Mouse (Mus musculus) stomach, postnatal 0 days (tissue): Measurements from ENCODE around the gene Hs1bp3. TPM values are rescaled to one million over a fixed set of nuclear protein-coding genes. Genes with fewer than 3 reads are reported as not detected.
A peak's percentile ranks its signal among the peaks of the same experiment; 100 is the strongest.

Experiments used
- ATAC-seq: fragments of 200-750 bp; cut with Nextera tagmentation; 2 replicates; pipeline ENCODE4 v1.8.0; 2017; ENCODE audit not compliant: low FRiP score, low TSS enrichment
- DNase-seq: peaks from one replicate; pipeline ENCODE4 v3.0.0-alpha.2; 2016; ENCODE audit warnings: low spot score
- H3K27ac ChIP-seq: fragments of 300-500 bp; sonication (generic); replicated peaks from 2 replicates; pipeline ENCODE4 v1.5.1; 2014; ENCODE audit warnings: mild to moderate bottlenecking, control low read depth
- H3K27me3 ChIP-seq: fragments of 300-500 bp; sonication (generic); 2 replicates; pipeline ENCODE4 v1.6.1; 2014; ENCODE audit warnings: low read length; ENCODE audit not compliant: control insufficient read depth, insufficient read depth
- H3K36me3 ChIP-seq: fragments of 300-500 bp; sonication (generic); 2 replicates; pipeline ENCODE4 v1.6.1; 2014; ENCODE audit warnings: low read length, mixed read lengths; ENCODE audit not compliant: control insufficient read depth, insufficient read depth
- H3K4me1 ChIP-seq: fragments of 300-500 bp; sonication (generic); replicated peaks from 2 replicates; pipeline ENCODE4 v1.6.1; 2014; ENCODE audit warnings: antibody characterized with exemption; ENCODE audit not compliant: control insufficient read depth, insufficient read depth
- H3K4me2 ChIP-seq: fragments of 300-500 bp; sonication (generic); replicated peaks from 2 replicates; pipeline ENCODE4 v1.6.1; 2014; ENCODE audit warnings: low read depth, mild to moderate bottlenecking, control low read depth, moderate library complexity
- H3K4me3 ChIP-seq: fragments of 300-500 bp; sonication (generic); 2 replicates; pipeline ENCODE4 v1.5.1; 2014; ENCODE audit warnings: low read depth, low read length, control low read depth
- H3K9ac ChIP-seq: fragments of 300-500 bp; sonication (generic); 2 replicates; pipeline ENCODE4 v1.6.1; 2014; ENCODE audit warnings: mild to moderate bottlenecking, low read length, control low read depth, mixed read lengths
- H3K9me3 ChIP-seq: fragments of 300-500 bp; sonication (generic); 2 replicates; pipeline ENCODE4 v1.6.1; 2016; ENCODE audit warnings: low read length; ENCODE audit not compliant: control insufficient read depth
- CTCF ChIP-seq: IDR thresholded peaks from 2 replicates; pipeline ENCODE4 v1.5.1; 2016; ENCODE audit warnings: antibody characterized with exemption, low read depth, mild to moderate bottlenecking, moderate library complexity
- EP300 ChIP-seq: optimal IDR thresholded peaks from 2 replicates; pipeline ENCODE3; 2016; ENCODE audit warnings: antibody characterized with exemption
- WGBS: fragments of 180-500 bp; shearing (Covaris S2); extraction: QIAGEN DNeasy Blood & Tissue Kit; methylation state at CpG from one replicate; pipeline ENCODE4 v1.1.7; 2014; 5-methylcytosine and 5-hydroxymethylcytosine counted together
- polyA plus RNA-seq: library from polyadenylated mRNA; unstranded; fragments of >200 nt; fragmentation: Nextera tagmentation; extraction: Ambion mirVana; gene quantifications from 2 replicates; pipeline ENCODE4 v1.2.1, GENCODE M21; 2015

Hs1bp3 gene
- polyA plus RNA-seq, 1 experiment from 2014 or later = 7.0 TPM

GRCm38 (mm10) chr12:8365905-8366576, 52.8 kb downstream of the Hs1bp3 start:
- no peaks in the 10 kb centered on the region for H3K27me3 ChIP-seq
- TF ChIP-seq EP300 (no peak), CTCF (no peak)
- H3K4me1 ChIP-seq = no peaks in the 10 kb centered on the region; the same call in 1 of the 2 replicates
- H3K4me2 ChIP-seq = no peak overlapping the region
- peak overlapping the region; percentile 56; the same call in 1 of the 2 replicates for H3K27ac ChIP-seq
- no peak overlapping the region for H3K9ac ChIP-seq
- no peak overlapping the region for H3K4me3 ChIP-seq
- no peaks in the 10 kb centered on the region for H3K9me3 ChIP-seq
- ATAC-seq (peak; percentile 88), DNase-seq (peak; percentile 65)
- WGBS = 55% methylated on average over 5 of the region's 5 CpGs
- no peaks in the 10 kb centered on the region for H3K36me3 ChIP-seq

DNA sequence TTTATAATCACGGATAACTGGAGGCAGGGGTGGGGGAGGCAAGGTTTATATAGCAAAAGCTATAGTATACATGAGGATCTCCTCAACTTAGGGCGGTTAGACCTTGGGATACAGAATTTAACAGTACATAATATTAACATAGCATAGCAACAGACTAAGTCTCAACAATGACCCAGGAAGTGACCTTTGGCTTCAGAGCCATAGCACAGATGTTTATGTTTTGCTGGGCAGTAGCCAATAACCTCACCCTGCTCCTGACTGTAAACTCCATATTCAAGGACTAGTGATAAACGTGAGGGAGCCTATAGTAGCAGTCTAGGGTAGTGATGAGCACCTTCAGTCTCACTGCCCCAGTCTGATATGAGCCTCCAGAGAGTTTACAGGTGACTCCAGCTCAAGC, 53.5 kb downstream of the Hs1bp3 start:
- ATAC-seq (peak; percentile 53), DNase-seq (no peak)
- no peaks in the 10 kb centered on the region for H3K27me3 ChIP-seq
- no peak overlapping the region for H3K4me2 ChIP-seq
- no peaks in the 10 kb centered on the region; the same call in 1 of the 2 replicates for H3K4me1 ChIP-seq
- WGBS = 56% methylated on average over 3 of the region's 3 CpGs
- H3K27ac ChIP-seq = peak overlapping the region; percentile 56
- no peaks in the 10 kb centered on the region for H3K36me3 ChIP-seq
- TF ChIP-seq EP300 (no peak), CTCF (no peak)
- no peak overlapping the region for H3K9ac ChIP-seq
- H3K9me3 ChIP-seq = no peaks in the 10 kb centered on the region
- no peak overlapping the region for H3K4me3 ChIP-seq

DNA sequence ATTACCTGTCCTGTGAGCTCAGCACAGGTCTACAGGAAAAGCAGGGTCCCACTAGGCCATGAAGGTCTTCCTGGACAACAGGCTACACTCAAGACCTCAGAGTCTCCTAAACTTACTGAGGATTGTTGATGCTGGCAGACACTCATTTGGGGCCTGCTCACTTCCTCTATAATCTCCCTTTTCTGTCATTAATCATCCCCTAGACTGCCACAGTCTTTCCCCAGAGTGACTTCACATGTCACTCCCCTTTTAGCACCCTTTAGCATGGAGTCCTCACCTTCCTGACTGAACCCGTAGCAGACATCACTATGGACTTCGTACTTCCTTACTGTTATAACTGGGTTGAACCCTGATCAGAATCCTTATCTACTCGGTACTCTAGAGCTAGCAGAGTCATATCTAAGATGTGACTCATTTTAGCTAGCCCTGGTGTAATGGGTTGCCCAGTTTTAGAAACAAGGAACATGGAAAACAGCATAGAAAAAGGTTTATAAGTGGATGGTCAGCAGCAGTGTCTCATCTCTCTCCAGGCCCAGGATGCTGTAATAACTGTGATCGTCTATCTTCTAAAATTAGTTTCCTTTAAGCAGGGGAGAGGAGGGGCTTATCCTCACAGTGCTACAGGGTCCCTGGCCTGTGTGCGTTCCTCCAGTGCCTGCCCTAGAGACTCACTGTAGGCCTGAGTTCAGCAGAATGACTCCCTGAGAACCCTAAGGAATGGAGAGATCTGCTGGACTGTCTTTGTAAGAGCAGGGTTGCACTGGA, 58.7 kb downstream of the Hs1bp3 start:
- peak overlapping the region; percentile 71 for H3K27ac ChIP-seq
- peak; percentile 96 for ATAC-seq
- H3K9me3 ChIP-seq = no peaks in the 10 kb centered on the region
- WGBS = 53% methylated on average over 5 of the region's 5 CpGs
- no peak overlapping the region for H3K4me3 ChIP-seq
- no peak overlapping the region for H3K9ac ChIP-seq
- no peaks in the 10 kb centered on the region for H3K27me3 ChIP-seq
- H3K36me3 ChIP-seq = no peaks in the 10 kb centered on the region
- H3K4me2 ChIP-seq = no peak overlapping the region
- no peak for DNase-seq
- no peaks in the 10 kb centered on the region for H3K4me1 ChIP-seq
- TF ChIP-seq EP300 (no peak), CTCF (no peak)

GRCm38 (mm10) chr12:8372511-8373180, 59.4 kb downstream of the Hs1bp3 start:
- Histone ChIP-seq H3K4me1 (no peaks in the 10 kb centered on the region), H3K9me3 (no peaks in the 10 kb centered on the region), H3K4me2 (no peak overlapping the region), H3K4me3 (no peak overlapping the region), H3K27me3 (no peaks in the 10 kb centered on the region), H3K27ac (peak overlapping the region; percentile 71), H3K9ac (no peak overlapping the region), H3K36me3 (no peaks in the 10 kb centered on the region)
- TF ChIP-seq EP300 = no peak
- TF ChIP-seq CTCF = no peak
- WGBS = 80% methylated on average over 7 of the region's 7 CpGs
- DNase-seq = no peak
- no peak for ATAC-seq

- no peaks in the 10 kb centered on the region for H3K4me1 ChIP-seq
- DNase-seq = no peak
- TF ChIP-seq EP300 (no peak), CTCF (no peak)
- WGBS = 84% methylated on average over 5 of the region's 5 CpGs
- H3K9me3 ChIP-seq = no peaks in the 10 kb centered on the region
- H3K27me3 ChIP-seq = no peaks in the 10 kb centered on the region
- H3K9ac ChIP-seq = no peak overlapping the region
- H3K27ac ChIP-seq = no peak overlapping the region
- no peak for ATAC-seq
- no peak overlapping the region for H3K4me3 ChIP-seq
- H3K36me3 ChIP-seq = no peaks in the 10 kb centered on the region
- H3K4me2 ChIP-seq = no peak overlapping the region
Observed at GRCm38 (mm10) chr12:8373741-8374140, 60.5 kb downstream of the Hs1bp3 start.

DNA sequence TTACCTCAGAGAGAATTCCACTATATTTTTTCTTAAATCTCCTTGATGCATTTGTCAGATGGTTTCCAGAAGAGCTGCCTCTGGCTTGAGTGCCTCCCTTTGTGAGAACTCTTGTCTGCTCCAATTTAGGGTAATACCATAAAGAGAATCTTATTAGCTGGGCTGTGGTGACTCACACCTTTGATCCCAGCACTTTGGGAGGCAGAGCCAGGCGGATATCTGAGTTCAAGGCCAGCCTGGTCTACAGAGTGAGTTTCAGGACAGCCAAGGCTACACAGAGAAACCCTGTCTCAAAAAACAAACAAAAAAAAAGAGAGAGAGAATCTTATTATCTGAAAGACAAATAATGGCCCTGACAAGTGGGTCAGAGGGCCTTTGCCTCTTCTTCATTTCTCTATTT, 63.9 kb downstream of the Hs1bp3 start:
- Histone ChIP-seq H3K9me3 (no peaks in the 10 kb centered on the region), H3K4me1 (no peaks in the 10 kb centered on the region), H3K4me3 (no peak overlapping the region), H3K9ac (no peak overlapping the region), H3K27me3 (no peaks in the 10 kb centered on the region), H3K27ac (no peak overlapping the region), H3K4me2 (no peak overlapping the region), H3K36me3 (no peaks in the 10 kb centered on the region)
- no peak for DNase-seq
- TF ChIP-seq CTCF = no peak
- no peak for TF ChIP-seq EP300
- no peak for ATAC-seq
- 88% methylated on average over 1 of the region's 1 CpGs for WGBS
